ENCODE assay signal across 16 mouse cellular contexts in genomic region chr8:108518116-108518515, GRCm38 (mm10).
DNase-seq lines count a peak whose midpoint lies in the region.
"Had no signal": no experiment of that assay in that cellular context is flagged by ENCODE, and none has a peak within 500 bp of the region (broad histone marks: within the 10 kb centered on the region; RNA-seq: fewer than 3 reads in every experiment).

No protein-coding gene starts in this region.

- peak; percentile 18 for DNase-seq in adrenal gland, postnatal 14 days
- DNase-seq in adrenal gland, adult 2 months, result no peak
- peak; percentile 30 for DNase-seq in layer of hippocampus, adult 9-11 months
- DNase-seq in layer of hippocampus, adult 9-10 months (ENCODE audit: low spot score), result no peak
- peak; percentile 6 for DNase-seq in NIH3T3 (ENCODE audit: low read depth)
- DNase-seq in spleen, postnatal 14 days (ENCODE audit: low spot score in 2 of 2), result no peak
- DNase-seq: B cell, adult 2 months; cerebellum, adult 11-12 months; cerebellum, adult 8-10 months; cerebellum, postnatal 36 days; embryo, embryonic 11 days; gastrocnemius, postnatal 25 days; heart, adult 18-20 months; heart, postnatal 10 days; heart, postnatal 36 days; kidney, adult 11 months had no signal

Comparison
In these comparisons a context has a peak if more than half of its experiments do, and no peak if none do; other contexts are left out.
1. DNase-seq: peak in adrenal gland, postnatal 14 days (single experiment), layer of hippocampus, adult 9-11 months (single experiment) and NIH3T3 (single experiment); none in adrenal gland, adult 2 months (single experiment), layer of hippocampus, adult 9-10 months (single experiment) and spleen, postnatal 14 days (0 of 2).